ENCODE assay signal across 8 mouse cellular contexts in genomic region chr19:8944062-8944461, GRCm38 (mm10). TPM values are rescaled to one million over a fixed set of nuclear protein-coding genes. Genes with fewer than 3 reads are reported as not detected.
A peak's percentile ranks its signal among the peaks of the same experiment; 100 is the strongest.
DNase-seq lines count a peak whose midpoint lies in the region; ATAC-seq and TF ChIP-seq lines count a peak whose summit lies in the region.

No protein-coding gene starts in this region.

- no peak overlapping the region for H3K4me3 ChIP-seq in kidney, adult 2 months (ENCODE audit: insufficient read depth, low read depth, low read length)
- H3K4me3 ChIP-seq in intestine, embryonic 14.5 days (ENCODE audit: low read depth, low read length), result peak overlapping the region; percentile 6; the same call in 1 of the 2 replicates
- peak overlapping the region; percentile 12 for H3K4me3 ChIP-seq in midbrain, embryonic 14.5 days (replicated peaks; ENCODE audit: low read depth, low read length)

- ATAC-seq in intestine, embryonic 14.5 days (replicated peaks; ENCODE audit: low FRiP score, low TSS enrichment, low read depth), result no peak
- no peak for ATAC-seq in midbrain, embryonic 14.5 days (ENCODE audit: low FRiP score, low TSS enrichment)

- H3K9me3 ChIP-seq in intestine, embryonic 14.5 days (ENCODE audit: control insufficient read depth, low read length), result no peaks in the 10 kb centered on the region
- H3K9me3 ChIP-seq in midbrain, embryonic 14.5 days (ENCODE audit: control insufficient read depth, low read length), result no peaks in the 10 kb centered on the region

- TF ChIP-seq POLR2A in kidney, adult 2 months (IDR thresholded peaks at IDR 0.05; ENCODE audit: low read depth, low read length), result no peak
- no peak for TF ChIP-seq POLR2A in brain, embryonic 14.5 days (IDR thresholded peaks at IDR 0.05; ENCODE audit: borderline replicate concordance, extremely low read depth, insufficient read depth, insufficient read length, poor library complexity, severe bottlenecking)

- WGBS in kidney, adult 2 months, result 43% methylated on average over 5 of the region's 5 CpGs
- 43% methylated on average over 5 of the region's 5 CpGs for WGBS in intestine, embryonic 14.5 days
- WGBS in midbrain, embryonic 14.5 days, result 74% methylated on average over 5 of the region's 5 CpGs

- H3K27me3 ChIP-seq in kidney, adult 2 months (replicated peaks; ENCODE audit: control insufficient read depth, insufficient read depth, low read length), result no peaks in the 10 kb centered on the region
- no peaks in the 10 kb centered on the region for H3K27me3 ChIP-seq in intestine, embryonic 14.5 days (replicated peaks; ENCODE audit: control insufficient read depth, insufficient read depth, low read length)
- H3K27me3 ChIP-seq in midbrain, embryonic 14.5 days (ENCODE audit: control insufficient read depth, insufficient read depth, low read length), result no peaks in the 10 kb centered on the region

- TF ChIP-seq CTCF in kidney, adult 2 months (conservative IDR thresholded peaks at IDR 0.05; ENCODE audit: insufficient read depth, insufficient read length, low read depth, low read length), result no peak
- TF ChIP-seq CTCF in brain, embryonic 14.5 days (IDR thresholded peaks at IDR 0.05; ENCODE audit: borderline replicate concordance, extremely low read depth, insufficient read depth, insufficient read length), result no peak

- DNase-seq in kidney, adult 2 months, result peak; percentile 40
- DNase-seq in kidney, adult 18-20 months, result no peak
- peak; percentile 21 for DNase-seq in brain, embryonic 14.5 days (ENCODE audit: low read depth)
- DNase-seq in intestine, embryonic 14.5 days (ENCODE audit: low spot score), result no peak
- no peak for DNase-seq in midbrain, embryonic 14.5 days
- DNase-seq in left cerebral cortex, adult 18-20 months (ENCODE audit: low spot score in 2 of 2), result no peak
- no peak for DNase-seq in right cerebral cortex, postnatal 14 days
- DNase-seq in heart, adult 18-20 months, result no peak

- H3K36me3 ChIP-seq in kidney, adult 2 months (ENCODE audit: control insufficient read depth, insufficient read depth, low read length), result peaks cover 11% of the 10 kb centered on the region
- peaks cover 48% of the 10 kb centered on the region for H3K36me3 ChIP-seq in intestine, embryonic 14.5 days (ENCODE audit: control insufficient read depth, insufficient read depth, low read length)
- peaks cover 51% of the 10 kb centered on the region for H3K36me3 ChIP-seq in midbrain, embryonic 14.5 days (ENCODE audit: control insufficient read depth, insufficient read depth, low read length)

- peak overlapping the region; percentile 75 for H3K4me2 ChIP-seq in intestine, embryonic 14.5 days (ENCODE audit: low read length)
- H3K4me2 ChIP-seq in midbrain, embryonic 14.5 days (ENCODE audit: low read length), result peak overlapping the region; percentile 64

- no peak overlapping the region for H3K9ac ChIP-seq in intestine, embryonic 14.5 days (ENCODE audit: low read length)
- no peak overlapping the region for H3K9ac ChIP-seq in midbrain, embryonic 14.5 days (replicated peaks; ENCODE audit: low read length)

- H3K27ac ChIP-seq in kidney, adult 2 months (ENCODE audit: insufficient read depth, low read depth, low read length), result no peak overlapping the region
- H3K27ac ChIP-seq in intestine, embryonic 14.5 days (ENCODE audit: low read depth), result no peak overlapping the region
- H3K27ac ChIP-seq in midbrain, embryonic 14.5 days (replicated peaks; ENCODE audit: low read depth, low read length), result no peak overlapping the region

- H3K4me1 ChIP-seq in kidney, adult 2 months (ENCODE audit: control insufficient read depth, insufficient read depth, low read length), result peaks cover 4% of the 10 kb centered on the region; the same call in 1 of the 2 replicates
- H3K4me1 ChIP-seq in intestine, embryonic 14.5 days (replicated peaks; ENCODE audit: control insufficient read depth, insufficient read depth, low read length), result peaks cover 26% of the 10 kb centered on the region
- peaks cover 22% of the 10 kb centered on the region for H3K4me1 ChIP-seq in midbrain, embryonic 14.5 days (ENCODE audit: control insufficient read depth, insufficient read depth, low read length)

RNA-seq across cellular contexts. Expression of gene Mta2, which starts 2.4 kb away (rescaled TPM):
- polyA plus RNA-seq in kidney, adult 2 months (2012; rRNA removed), result 16.9 and 19.8 TPM in 2 replicates
- polyA plus RNA-seq in brain, embryonic 14.5 days (2012; rRNA removed), result 35.1 and 57.9 TPM in 2 replicates
- 40.3 and 40.7 TPM in 2 replicates for polyA plus RNA-seq in intestine, embryonic 14.5 days (2014; fragmentation: Nextera tagmentation; extraction: Ambion mirVana)
- polyA plus RNA-seq in midbrain, embryonic 14.5 days (2014; fragmentation: Nextera tagmentation; extraction: Ambion mirVana), result 38.0 and 62.2 TPM in 2 replicates
- 10 to 100 TPM; 49.6 to 49.8 TPM for total RNA-seq in left cerebral cortex, adult 18-20 months (2021)
- 10 to 100 TPM; 28.8 to 30.1 TPM for total RNA-seq in heart, adult 18-20 months (2021)

RNA-seq across cellular contexts. Expression of gene Tut1, which starts 9.6 kb away (rescaled TPM):
- 14.1 and 14.3 TPM in 2 replicates for polyA plus RNA-seq in kidney, adult 2 months (2012; rRNA removed)
- polyA plus RNA-seq in brain, embryonic 14.5 days (2012; rRNA removed), result 25.3 and 31.5 TPM in 2 replicates
- polyA plus RNA-seq in intestine, embryonic 14.5 days (2014; fragmentation: Nextera tagmentation; extraction: Ambion mirVana), result 33.3 and 33.5 TPM in 2 replicates
- polyA plus RNA-seq in midbrain, embryonic 14.5 days (2014; fragmentation: Nextera tagmentation; extraction: Ambion mirVana), result 20.0 and 25.0 TPM in 2 replicates
- total RNA-seq in left cerebral cortex, adult 18-20 months (2021), result 10 to 100 TPM; 22.5 to 23.7 TPM
- total RNA-seq in heart, adult 18-20 months (2021), result 1 to 10 TPM; 8.2 to 9.5 TPM

RNA-seq across cellular contexts. Expression of gene Eml3, which starts 14.7 kb away (rescaled TPM):
- 35.1 and 35.7 TPM in 2 replicates for polyA plus RNA-seq in kidney, adult 2 months (2012; rRNA removed)
- 14.7 and 17.5 TPM in 2 replicates for polyA plus RNA-seq in brain, embryonic 14.5 days (2012; rRNA removed)
- 16.8 and 18.4 TPM in 2 replicates for polyA plus RNA-seq in intestine, embryonic 14.5 days (2014; fragmentation: Nextera tagmentation; extraction: Ambion mirVana)
- 4.3 and 5.5 TPM in 2 replicates for polyA plus RNA-seq in midbrain, embryonic 14.5 days (2014; fragmentation: Nextera tagmentation; extraction: Ambion mirVana)
- 10 to 100 TPM in 1 of 2 experiments, 1 to 10 TPM in 1; 9.0 to 11.5 TPM for total RNA-seq in left cerebral cortex, adult 18-20 months (2021)
- total RNA-seq in heart, adult 18-20 months (2021), result 1 to 10 TPM; 5.7 to 7.6 TPM

RNA-seq across cellular contexts. Expression of gene Rom1, which starts 14.9 kb away (rescaled TPM):
- polyA plus RNA-seq in kidney, adult 2 months (2012; rRNA removed), result 12.0 and 13.9 TPM in 2 replicates
- 2.4 and 2.5 TPM in 2 replicates for polyA plus RNA-seq in brain, embryonic 14.5 days (2012; rRNA removed)
- 1.1 and 1.8 TPM in 2 replicates for polyA plus RNA-seq in intestine, embryonic 14.5 days (2014; fragmentation: Nextera tagmentation; extraction: Ambion mirVana)
- polyA plus RNA-seq in midbrain, embryonic 14.5 days (2014; fragmentation: Nextera tagmentation; extraction: Ambion mirVana), result 1.4 TPM in 2 replicates
- 1 to 10 TPM; 6.4 to 7.6 TPM for total RNA-seq in left cerebral cortex, adult 18-20 months (2021)
- total RNA-seq in heart, adult 18-20 months (2021), result 10 to 100 TPM; 25.7 to 34.7 TPM

RNA-seq across cellular contexts. Expression of gene Eef1g, which starts 22.8 kb away (rescaled TPM):
- polyA plus RNA-seq in kidney, adult 2 months (2012; rRNA removed), result 203 and 236 TPM in 2 replicates
- polyA plus RNA-seq in brain, embryonic 14.5 days (2012; rRNA removed), result 371 and 527 TPM in 2 replicates
- polyA plus RNA-seq in intestine, embryonic 14.5 days (2014; fragmentation: Nextera tagmentation; extraction: Ambion mirVana), result 501 and 531 TPM in 2 replicates
- 308 and 311 TPM in 2 replicates for polyA plus RNA-seq in midbrain, embryonic 14.5 days (2014; fragmentation: Nextera tagmentation; extraction: Ambion mirVana)
- total RNA-seq in left cerebral cortex, adult 18-20 months (2021), result 100 to 1,000 TPM; 251 to 256 TPM
- 100 to 1,000 TPM; 239 to 257 TPM for total RNA-seq in heart, adult 18-20 months (2021)

Comparison
In these comparisons a context has a peak if more than half of its experiments do, and no peak if none do; other contexts are left out.
1. DNase-seq: peak in kidney, adult 2 months (single experiment) and brain, embryonic 14.5 days (single experiment); none in kidney, adult 18-20 months (single experiment), intestine, embryonic 14.5 days (single experiment), midbrain, embryonic 14.5 days (single experiment), left cerebral cortex, adult 18-20 months (0 of 2), right cerebral cortex, postnatal 14 days (single experiment) and heart, adult 18-20 months (0 of 2).